Mouse (Mus musculus): ENCODE results near the gene 4930555G01Rik. TPM values are rescaled to one million over a fixed set of nuclear protein-coding genes. Genes with fewer than 3 reads are reported as not detected.
"Not testable (repeated sequence)": the region's sequence is repeated elsewhere in the genome, so short reads cannot be mapped to it uniquely, and the experiment has no call there.

The 4930555G01Rik gene
- not detected in 2 replicates for polyA plus RNA-seq (2016; fragmentation: Nextera tagmentation; extraction: Ambion mirVana)

- not testable (repeated sequence) for ATAC-seq (ENCODE audit: low FRiP score, low read depth); H3K27me3 ChIP-seq; H3K27ac ChIP-seq (replicated peaks); H3K4me1 ChIP-seq; H3K9me3 ChIP-seq; H3K4me2 ChIP-seq (replicated peaks); H3K9ac ChIP-seq (replicated peaks); H3K4me3 ChIP-seq; H3K36me3 ChIP-seq
- WGBS = no CpG with 5 or more reads among the region's 3 CpGs
Observed at GRCm38 (mm10) chr14:5050329-5050728, at the start of gene 4930555G01Rik. Gene 4930555G01Rik (plus strand): TSS chr14:5050629.

- H3K27ac ChIP-seq (replicated peaks); H3K9ac ChIP-seq (replicated peaks); H3K9me3 ChIP-seq; ATAC-seq (ENCODE audit: low FRiP score, low read depth); H3K4me2 ChIP-seq (replicated peaks); H3K4me1 ChIP-seq; H3K27me3 ChIP-seq; H3K4me3 ChIP-seq; H3K36me3 ChIP-seq: not testable (repeated sequence)
- WGBS = 100% methylated on average over 1 of the region's 2 CpGs
Observed at GRCm38 (mm10) chr14:5015591-5015990, 34.8 kb upstream of the 4930555G01Rik start, which contains the start of gene Gm3298. Gene Gm3298 (plus strand): TSS chr14:5015891.

DNA sequence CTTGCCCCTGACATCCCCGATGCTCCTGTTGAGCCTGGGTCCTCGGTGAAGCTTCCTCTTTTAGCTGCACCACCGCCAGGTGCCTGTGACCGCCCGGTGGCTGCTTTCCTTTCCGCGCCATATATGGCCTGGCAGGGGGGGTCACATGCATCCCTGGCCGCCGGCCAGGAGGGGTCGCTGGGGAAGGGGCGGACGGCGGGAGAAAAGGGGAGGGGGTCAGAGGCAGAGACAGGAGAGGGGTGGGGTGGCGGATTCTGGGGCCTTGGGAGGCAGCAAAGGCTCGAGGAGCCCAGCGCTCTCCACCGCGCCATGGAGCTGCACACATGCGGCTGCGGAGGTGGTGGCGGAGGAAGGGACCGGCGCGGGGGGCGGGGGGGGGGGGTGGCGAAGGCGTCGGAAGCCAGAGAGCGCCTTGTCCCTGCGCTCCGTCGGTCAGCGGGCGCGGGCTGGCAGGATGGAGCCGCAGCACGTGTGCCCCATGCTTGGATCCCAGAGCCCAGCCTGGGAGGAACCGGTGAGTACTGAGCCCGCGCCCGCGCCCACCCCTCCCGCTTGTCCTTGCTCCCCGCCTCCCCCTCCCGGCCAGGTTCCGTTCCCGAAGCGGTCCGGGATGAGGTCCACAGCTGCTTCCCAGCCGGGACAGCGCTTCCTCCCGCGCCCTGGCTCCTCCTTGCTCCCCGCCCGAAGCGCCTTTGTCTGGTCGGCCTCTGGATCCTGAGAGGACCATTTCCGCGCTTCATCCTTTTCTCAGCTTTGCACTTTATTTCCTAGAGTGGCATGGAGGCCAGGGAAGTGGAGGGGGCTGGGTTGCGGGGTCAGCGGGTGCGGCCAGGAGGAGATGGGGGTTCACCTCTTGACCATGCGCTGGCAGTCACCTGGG, 20.4 kb downstream of the 4930555G01Rik start, which contains the start of gene Gm8281:
Gene Gm8281, plus strand, starts transcription at position 430 of the 880 bp plus-strand sequence.
- ATAC-seq (ENCODE audit: low FRiP score, low read depth); H3K36me3 ChIP-seq; H3K4me1 ChIP-seq; H3K27ac ChIP-seq (replicated peaks); H3K9me3 ChIP-seq; H3K27me3 ChIP-seq: not testable (repeated sequence)
- Histone ChIP-seq H3K9ac (replicated peaks) (peak within 1 kb of the TSS; percentile 62), H3K4me3 (peak within 1 kb of the TSS; percentile 52), H3K4me2 (replicated peaks) (peak within 1 kb of the TSS; percentile 57)
- 7% methylated on average over 21 of the region's 63 CpGs for WGBS

Other genes starting within 250 kb of the 4930555G01Rik start
- not detected in 2 replicates for gene Gm3269, start 212.5 kb upstream of the 4930555G01Rik start, polyA plus RNA-seq (2016; fragmentation: Nextera tagmentation; extraction: Ambion mirVana)
- 0.60 and 1.9 TPM in 2 replicates for gene Gm3264, start 195.1 kb upstream of the 4930555G01Rik start, polyA plus RNA-seq (2016; fragmentation: Nextera tagmentation; extraction: Ambion mirVana)
- not detected in 2 replicates for gene Gm3278, start 158.2 kb upstream of the 4930555G01Rik start, polyA plus RNA-seq (2016; fragmentation: Nextera tagmentation; extraction: Ambion mirVana)
- gene Gm8297, start 66.7 kb upstream of the 4930555G01Rik start, polyA plus RNA-seq (2016; fragmentation: Nextera tagmentation; extraction: Ambion mirVana) = not detected in 2 replicates
- not detected in 2 replicates for gene Gm3298, start 34.7 kb upstream of the 4930555G01Rik start, polyA plus RNA-seq (2016; fragmentation: Nextera tagmentation; extraction: Ambion mirVana)
- gene Gm8281, start 20.4 kb downstream of the 4930555G01Rik start, polyA plus RNA-seq (2016; fragmentation: Nextera tagmentation; extraction: Ambion mirVana) = 3.0 and 3.5 TPM in 2 replicates
- gene Gm8279, start 80.9 kb downstream of the 4930555G01Rik start, polyA plus RNA-seq (2016; fragmentation: Nextera tagmentation; extraction: Ambion mirVana) = not detected in 2 replicates
- not detected in 2 replicates for gene Gm3317, start 113.9 kb downstream of the 4930555G01Rik start, polyA plus RNA-seq (2016; fragmentation: Nextera tagmentation; extraction: Ambion mirVana)
- gene Gm8271, start 135.2 kb downstream of the 4930555G01Rik start, polyA plus RNA-seq (2016; fragmentation: Nextera tagmentation; extraction: Ambion mirVana) = not detected in 2 replicates
- gene Gm3526, start 210.0 kb downstream of the 4930555G01Rik start, polyA plus RNA-seq (2016; fragmentation: Nextera tagmentation; extraction: Ambion mirVana) = not detected in 2 replicates